Mouse (Mus musculus) urinary bladder, postnatal 10 days (tissue): ENCODE results near the gene Clcn5.

ENCODE experiments used
- DNase-seq: peaks from one replicate; pipeline ENCODE4 v3.0.0; 2022; ENCODE audit warnings: low spot score

Clcn5 gene

GRCm38 (mm10) chrX:7190816-7191215 lies 128.3 kb downstream of the Clcn5 start:
- no peak for DNase-seq

DNA sequence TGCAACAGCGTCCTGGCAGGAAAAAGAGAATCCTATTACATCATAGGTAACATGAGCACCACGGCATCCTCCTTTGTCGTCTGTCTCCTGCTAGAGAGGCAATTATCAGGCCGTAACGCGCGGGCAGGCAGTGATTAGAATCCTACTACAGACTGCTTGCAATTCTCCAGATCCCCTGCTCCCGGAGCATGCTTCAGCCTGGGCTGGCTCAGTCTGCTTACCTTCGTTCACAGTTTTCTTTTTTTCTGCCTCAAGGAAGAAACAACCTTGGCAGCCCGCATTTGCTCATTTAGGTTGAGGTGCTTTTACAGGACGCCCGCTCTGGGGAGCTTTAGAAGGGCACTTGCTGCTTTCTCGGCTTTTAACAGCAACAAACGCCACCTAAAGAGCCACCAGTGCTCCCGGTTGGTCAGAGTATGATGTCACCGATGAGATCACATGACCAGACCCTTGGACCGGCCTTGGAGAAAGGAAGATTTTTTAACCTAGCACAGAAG lies 130.8 kb downstream of the Clcn5 start:
- no peak for DNase-seq

DNA sequence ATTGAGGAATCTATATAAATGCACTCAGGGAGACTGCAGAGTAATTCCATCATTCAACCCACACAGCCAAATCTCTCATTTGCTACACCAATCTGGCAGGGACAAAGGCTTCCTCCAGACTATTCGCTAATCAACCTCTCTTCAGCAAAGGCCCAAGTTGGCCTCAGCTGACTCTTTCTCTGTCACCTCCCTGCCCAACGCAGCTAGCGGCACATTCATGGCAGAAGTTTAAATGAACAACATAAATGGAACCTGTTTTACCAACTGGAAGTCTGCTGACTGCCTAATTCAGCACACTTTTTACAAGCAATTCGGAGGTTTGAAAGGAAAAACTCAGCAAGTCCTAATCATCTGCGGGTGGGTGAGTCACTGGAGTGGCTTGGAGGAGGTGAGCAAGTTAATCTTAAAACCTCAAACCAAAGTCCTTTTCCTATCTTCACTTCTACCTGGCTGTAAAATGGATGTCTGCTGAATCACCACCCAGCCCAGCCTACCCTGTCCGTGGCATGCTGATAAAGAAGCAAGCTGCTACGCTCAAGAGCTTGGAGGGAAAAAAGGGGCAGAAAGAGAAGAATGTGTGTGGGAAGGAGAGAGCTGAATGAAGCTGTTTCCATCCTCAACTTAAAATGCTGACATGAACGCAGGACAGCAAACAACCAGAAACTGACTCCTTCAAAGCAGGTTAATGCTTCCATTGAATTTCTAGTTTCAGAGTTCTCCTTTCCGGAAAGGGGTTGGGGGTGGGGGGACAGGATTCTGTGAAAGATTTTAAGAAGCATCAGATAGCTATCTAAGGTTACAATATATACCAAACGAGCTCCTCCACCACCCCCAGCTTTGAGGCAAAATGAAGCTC lies 131.5 kb downstream of the Clcn5 start:
- DNase-seq = no peak

DNA sequence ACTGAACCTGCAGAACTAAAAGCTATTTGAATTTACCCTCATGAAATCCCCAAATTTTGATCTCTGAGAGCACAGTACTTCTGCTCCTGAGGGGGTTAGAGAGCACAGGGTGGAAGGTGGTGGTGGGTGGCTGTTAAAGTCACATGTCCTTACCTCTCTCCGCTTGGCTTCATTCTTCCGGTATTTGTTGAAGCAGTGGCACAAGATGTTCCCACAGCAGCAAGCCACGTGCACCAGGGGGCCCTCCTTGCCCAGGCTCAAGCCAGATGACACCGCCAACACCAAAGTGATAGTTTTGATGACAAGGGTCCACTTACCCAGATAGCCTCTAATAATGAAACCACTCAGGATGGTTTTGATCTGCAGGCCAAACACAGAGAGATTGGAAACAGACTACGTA lies 149.0 kb downstream of the Clcn5 start:
- DNase-seq = no peak

DNA sequence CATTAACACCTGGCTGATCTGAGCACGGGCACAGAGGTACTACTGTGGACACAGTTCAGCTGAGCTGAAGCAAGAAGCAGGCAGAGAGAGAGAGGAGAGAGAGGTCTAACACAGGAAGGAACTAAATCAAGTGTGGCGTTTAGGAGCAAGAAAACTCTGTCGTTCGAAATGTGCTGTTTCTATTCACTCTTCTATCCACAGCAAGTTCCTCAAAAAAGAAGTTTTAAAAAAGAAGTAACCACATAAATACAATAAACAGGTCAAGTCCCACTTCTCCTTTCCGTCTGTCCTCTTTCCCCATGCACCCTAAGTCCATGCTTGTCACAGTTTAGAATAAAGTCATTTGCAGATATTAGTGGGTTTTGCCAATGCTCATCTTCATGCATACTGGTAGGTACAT lies 150.4 kb downstream of the Clcn5 start:
- DNase-seq = no peak

DNA sequence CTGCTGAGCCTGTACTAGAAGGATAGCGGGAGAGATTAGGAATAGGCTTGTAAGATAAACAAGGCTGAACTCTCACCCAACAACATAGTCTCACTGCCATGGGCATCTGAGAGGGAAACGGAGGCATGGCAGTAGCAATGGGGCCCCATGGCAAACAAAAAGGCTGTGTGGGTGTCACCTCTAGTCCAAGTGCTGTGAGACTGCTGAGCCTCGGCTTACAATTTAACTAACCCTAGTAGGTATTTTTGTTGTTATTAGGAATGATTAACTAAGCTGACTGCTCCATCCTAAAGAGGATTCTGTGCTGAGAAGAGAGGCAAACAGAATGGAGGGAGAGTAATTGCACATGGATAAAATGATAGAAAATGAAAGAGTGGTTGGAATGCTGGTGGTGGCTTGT lies 161.2 kb downstream of the Clcn5 start:
- no peak for DNase-seq

DNA sequence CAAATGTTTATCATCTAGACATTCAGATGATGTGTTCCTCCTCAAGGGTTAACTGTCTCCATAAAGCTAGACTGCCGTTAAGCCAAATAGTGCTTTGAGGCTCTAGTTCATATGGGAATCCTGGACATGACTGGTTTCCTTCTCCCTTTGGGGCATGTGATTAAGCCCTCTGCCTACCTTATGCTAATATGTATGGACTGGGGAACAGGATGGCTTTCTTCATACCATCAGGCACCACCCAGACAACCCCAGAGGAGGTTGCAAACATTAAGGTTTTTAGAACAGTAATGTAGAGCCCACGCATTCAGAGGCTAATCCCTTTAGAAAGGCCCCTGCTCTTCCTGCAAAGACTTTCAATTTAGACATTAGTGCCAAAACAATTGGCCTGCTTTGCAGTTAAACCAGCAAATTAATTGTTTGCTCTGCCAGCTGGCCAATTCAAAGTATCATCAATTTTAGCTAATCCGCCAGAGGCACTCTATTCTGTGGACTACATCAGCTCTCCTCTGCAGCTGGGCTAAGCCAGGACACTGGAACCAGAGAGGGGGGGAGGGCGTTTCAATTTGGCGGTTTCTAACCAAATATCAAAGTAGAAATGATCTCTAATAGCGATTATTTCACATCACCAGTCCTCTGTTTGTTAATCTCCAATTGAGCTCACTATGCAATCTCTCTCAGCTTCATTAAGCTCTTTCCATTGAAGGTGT lies 163.0 kb downstream of the Clcn5 start:
- DNase-seq = no peak

DNA sequence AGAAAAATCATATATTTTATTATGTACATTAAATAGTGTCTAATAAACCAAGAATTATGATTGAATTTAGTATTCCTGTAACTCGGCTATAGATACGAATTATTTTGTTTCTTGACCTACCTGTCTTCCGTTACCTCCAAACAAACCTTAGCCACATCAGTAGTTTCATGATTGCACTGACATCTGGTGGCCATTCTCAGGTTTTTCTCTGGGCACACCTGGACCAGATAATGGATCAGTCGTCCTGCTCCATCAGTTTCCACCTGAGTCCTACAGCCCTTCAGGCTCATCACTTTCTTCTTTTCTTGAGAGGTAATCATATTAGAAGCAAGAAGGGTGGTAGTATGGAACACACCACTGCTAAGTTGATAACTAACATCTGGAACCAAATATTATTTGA lies 169.0 kb downstream of the Clcn5 start:
- DNase-seq = no peak

DNA sequence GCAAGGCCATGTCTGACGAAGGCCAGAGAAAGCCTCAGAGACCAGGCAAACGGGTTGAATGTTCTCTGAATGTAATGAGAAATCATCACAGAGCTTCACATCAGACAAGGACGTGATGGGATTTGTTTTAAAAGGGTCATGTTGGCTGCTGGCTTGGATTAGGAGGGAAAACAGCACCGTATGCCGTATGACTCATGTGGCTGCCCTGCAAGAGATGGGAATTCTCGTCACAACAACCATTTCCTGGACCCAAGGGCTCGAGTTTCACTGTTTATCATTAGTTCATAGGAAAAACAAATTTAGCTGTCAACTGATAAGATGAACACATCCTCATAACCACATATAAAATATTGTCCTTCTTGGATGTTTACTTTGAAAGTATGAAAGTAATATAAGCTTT lies 173.0 kb downstream of the Clcn5 start:
- DNase-seq = no peak

DNA sequence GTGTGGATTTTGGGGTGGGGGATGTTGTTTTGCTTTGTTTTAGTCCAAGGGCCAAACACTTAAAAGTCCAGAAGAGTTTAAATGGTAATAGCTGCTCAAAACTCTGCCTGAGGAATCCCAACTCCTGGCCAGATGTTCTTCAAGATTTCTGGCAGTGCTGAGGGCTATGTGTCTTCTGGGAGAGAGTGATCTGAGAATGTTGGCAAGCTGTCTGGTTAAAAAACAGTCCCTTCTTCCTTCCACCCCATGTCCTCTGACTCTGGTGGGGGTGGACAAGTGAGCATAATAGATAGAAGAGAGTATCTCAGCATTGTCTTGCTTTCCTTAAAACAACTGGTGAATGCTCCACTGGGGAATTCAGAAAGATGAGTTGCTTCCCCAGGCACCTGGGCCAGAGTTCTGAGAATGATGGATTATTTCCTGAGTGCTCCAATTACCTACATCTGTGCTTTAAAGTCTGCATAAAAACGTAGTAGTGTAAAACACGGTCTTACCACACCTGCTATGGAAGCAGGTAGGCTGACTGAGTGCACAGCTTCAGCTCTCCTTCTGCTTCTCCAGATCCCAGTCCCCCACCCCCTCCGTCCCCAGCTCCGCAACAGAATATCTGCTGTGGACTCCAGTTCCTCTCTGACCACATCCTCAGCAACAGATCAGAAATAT lies 197.4 kb downstream of the Clcn5 start:
- DNase-seq = no peak

- DNase-seq = no peak
Measured at GRCm38 (mm10) chrX:7114885-7115284, 204.3 kb downstream of the Clcn5 start.
